Mouse (Mus musculus): ENCODE results near the gene Ddx42.

Gene Ddx42

GRCm38 (mm10) chr11:106268326-106269059 is 51.8 kb downstream of the Ddx42 start:
- in situ Hi-C loops (cut with MboI): no loop called here

- in situ Hi-C loops (cut with MboI): no loop called here
Observed at GRCm38 (mm10) chr11:106269060-106269431, 52.3 kb downstream of the Ddx42 start.

- in situ Hi-C loops (cut with MboI): no loop called here
Observed at GRCm38 (mm10) chr11:106271131-106271793, 54.5 kb downstream of the Ddx42 start.

GRCm38 (mm10) chr11:106271794-106272643 is 55.3 kb downstream of the Ddx42 start:
- in situ Hi-C loops (cut with MboI): no loop called here

- in situ Hi-C loops (cut with MboI): no loop called here
Observed at GRCm38 (mm10) chr11:106272644-106273310, 56.1 kb downstream of the Ddx42 start, which contains the start of gene Smarcd2. Smarcd2 (minus strand) TSS chr11:106272972.

GRCm38 (mm10) chr11:106273311-106273684 is 56.6 kb downstream of the Ddx42 start:
- in situ Hi-C loops (cut with MboI): no loop called here

- in situ Hi-C loops (cut with MboI): no loop called here
Observed at GRCm38 (mm10) chr11:106273811-106274210, 57.1 kb downstream of the Ddx42 start.

- in situ Hi-C loops (cut with MboI): no loop called here
Observed at GRCm38 (mm10) chr11:106274374-106274773, 57.6 kb downstream of the Ddx42 start.

- in situ Hi-C loops (cut with MboI): no loop called here
Observed at GRCm38 (mm10) chr11:106274971-106275411, 58.3 kb downstream of the Ddx42 start.

- in situ Hi-C loops (cut with MboI): no loop called here
Observed at GRCm38 (mm10) chr11:106276454-106276853, 59.7 kb downstream of the Ddx42 start, which contains the start of gene Tcam1. Tcam1 (plus strand) TSS chr11:106276672.

- in situ Hi-C loops (cut with MboI): no loop called here
Observed at GRCm38 (mm10) chr11:106282452-106282851, 65.7 kb downstream of the Ddx42 start.

- in situ Hi-C loops (cut with MboI): no loop called here
Observed at GRCm38 (mm10) chr11:106283371-106283770, 66.6 kb downstream of the Ddx42 start.

- in situ Hi-C loops (cut with MboI): no loop called here
Observed at GRCm38 (mm10) chr11:106284126-106284525, 67.4 kb downstream of the Ddx42 start.

- in situ Hi-C loops (cut with MboI): no loop called here
Observed at GRCm38 (mm10) chr11:106286206-106286605, 69.5 kb downstream of the Ddx42 start.

GRCm38 (mm10) chr11:106286987-106287386 is 70.3 kb downstream of the Ddx42 start:
- in situ Hi-C loops (cut with MboI): no loop called here

GRCm38 (mm10) chr11:106289369-106289768 is 72.6 kb downstream of the Ddx42 start:
- in situ Hi-C loops (cut with MboI): no loop called here

GRCm38 (mm10) chr11:106290376-106290775 is 73.7 kb downstream of the Ddx42 start:
- in situ Hi-C loops (cut with MboI): no loop called here

- in situ Hi-C loops (cut with MboI): no loop called here
Observed at GRCm38 (mm10) chr11:106291861-106292260, 75.1 kb downstream of the Ddx42 start.
